Mouse (Mus musculus) ovary, postnatal 36 days (tissue): ENCODE data around the gene Gm17359.

Experiments
- DNase-seq: peaks from one replicate; pipeline ENCODE4 v3.0.0; 2022; ENCODE audit warnings: low spot score, mixed read lengths

Gene Gm17359

DNA sequence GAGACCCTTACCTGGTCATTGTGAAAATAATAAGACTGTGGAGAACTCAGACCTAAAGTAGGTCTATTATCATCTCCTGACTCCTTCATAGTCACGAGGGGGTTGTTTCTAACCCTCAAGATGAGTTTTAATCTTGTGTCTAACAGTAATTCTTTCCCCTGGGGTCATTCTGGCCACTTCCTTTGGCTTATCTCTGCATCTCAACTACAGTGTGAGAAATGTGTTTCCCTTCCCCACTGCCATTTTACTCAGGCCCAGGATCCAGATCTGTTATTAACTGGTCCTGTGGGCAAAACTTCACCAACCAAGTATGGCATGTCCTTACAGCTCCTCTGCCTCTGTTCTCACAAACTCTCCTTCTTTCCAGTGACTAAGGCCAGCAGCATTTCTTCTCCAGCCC is 12.8 kb downstream of the Gm17359 start:
- no peak for DNase-seq

DNA sequence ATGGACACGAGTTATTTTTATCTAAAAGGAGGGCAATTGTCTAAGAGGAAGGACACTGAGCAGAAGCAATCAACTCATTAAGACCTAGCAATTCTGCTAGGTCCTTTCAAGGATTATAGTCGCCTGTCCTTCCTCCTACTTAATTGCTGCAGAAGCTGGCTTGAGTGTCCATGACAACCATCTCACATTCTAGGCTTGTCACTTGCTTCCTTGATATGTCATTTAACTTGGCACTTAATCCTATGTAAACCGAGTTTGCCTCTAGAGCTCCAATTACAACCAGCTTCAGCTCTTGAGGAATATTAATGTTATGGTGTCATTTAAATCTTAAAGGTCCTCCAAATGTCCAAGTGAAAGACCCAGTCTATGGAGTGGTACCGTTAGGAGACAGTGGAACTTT is 22.3 kb downstream of the Gm17359 start:
- no peak for DNase-seq

DNA sequence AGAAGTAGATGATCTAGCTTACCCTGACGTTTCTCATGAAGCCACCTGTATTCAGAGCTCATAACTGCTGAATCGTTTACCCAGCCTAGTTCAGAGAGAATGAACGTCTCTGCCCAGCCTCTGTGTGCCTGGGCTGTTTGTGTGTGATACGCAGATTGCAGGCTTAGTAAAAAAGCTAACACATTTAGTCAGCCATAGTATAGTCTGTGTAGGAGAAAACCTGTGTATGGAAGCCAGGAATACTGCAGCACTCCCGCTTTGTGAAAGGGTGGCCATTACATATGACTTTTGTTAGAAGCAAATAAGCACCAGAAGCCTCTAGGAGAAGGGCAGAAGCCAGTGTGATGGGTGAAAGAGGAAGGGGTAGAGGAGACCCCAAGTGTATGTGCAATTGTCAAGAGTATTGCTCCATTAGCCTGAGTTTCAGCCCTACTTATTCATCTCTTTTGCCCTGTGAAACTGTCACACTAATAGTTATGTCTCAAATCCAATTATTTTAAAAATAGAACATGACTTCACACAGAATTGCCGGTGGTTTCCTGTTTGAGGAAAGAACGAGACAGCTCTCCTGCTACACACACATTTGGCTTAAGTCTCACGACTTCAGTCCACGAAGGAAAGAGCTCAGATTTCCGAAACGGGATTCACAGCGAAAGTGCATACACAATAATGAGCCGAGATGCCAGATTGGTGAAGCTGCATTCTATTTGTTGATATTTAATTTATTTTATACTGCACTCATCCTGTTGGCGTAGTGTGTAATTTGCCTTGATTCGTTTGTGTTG is 24.0 kb downstream of the Gm17359 start:
- no peak for DNase-seq

DNA sequence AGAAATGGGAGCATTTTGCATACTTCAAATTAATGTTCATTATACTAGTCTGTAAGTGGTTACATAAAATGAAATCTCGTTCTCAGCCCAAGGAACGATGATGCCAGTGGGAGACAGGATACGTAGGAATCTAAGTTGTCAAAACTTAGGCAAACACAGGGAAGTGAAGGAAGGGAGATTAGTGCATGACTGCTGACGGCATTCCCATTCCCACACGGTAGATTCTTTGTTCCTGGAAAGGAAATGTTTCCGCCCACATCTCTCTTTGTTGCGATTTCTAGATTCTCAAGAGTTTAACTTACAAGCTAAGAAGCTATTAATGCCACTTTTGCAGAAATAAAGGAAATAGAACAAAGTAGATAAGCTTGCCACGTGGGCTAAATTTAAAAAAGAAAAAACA is 29.6 kb downstream of the Gm17359 start:
- no peak for DNase-seq

DNA sequence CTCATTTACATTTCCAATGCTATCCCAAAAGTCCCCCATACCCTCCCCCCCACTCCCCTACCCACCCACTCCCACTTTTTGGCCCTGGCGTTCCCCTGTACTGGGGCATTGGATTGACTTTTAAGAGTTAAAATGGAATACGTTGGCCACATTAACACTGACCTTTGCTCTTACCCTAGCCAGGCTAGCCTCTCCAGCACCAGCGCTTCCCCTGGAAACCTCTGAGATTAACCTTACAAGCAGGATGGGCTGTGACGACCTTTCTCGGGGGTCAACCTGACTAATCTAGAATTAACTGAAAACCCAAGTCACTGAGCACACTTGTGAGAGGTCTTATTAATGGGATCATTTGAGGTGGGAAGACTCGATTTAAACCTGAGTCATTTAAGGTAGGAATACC is 31.8 kb downstream of the Gm17359 start:
- no peak for DNase-seq

DNA sequence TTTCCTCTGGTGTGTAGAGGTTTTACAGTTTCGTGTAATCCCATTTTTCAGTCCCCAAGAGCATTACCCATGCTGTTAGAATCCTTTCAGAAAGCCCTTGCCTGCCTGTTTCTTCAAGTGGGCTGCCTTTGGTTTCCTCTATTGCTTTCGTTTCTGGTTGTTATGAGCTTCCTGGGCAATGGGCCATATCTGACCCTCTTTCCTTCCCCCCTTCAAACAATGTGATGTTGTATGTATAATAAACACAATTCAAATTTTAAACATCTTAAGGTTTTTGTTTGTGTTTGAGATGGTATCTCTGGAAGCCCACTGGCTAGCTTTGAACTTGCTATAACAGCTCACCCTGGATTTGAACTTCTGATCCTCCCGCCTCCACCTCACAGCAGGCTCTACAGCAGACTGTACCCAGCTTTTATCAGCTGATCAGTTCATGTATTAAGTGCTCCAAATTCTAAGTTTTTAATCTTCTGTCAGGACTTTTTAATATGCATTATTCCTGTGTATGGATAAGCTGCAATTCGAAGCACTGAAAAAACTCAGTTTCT is 34.0 kb downstream of the Gm17359 start:
- DNase-seq: no peak

DNA sequence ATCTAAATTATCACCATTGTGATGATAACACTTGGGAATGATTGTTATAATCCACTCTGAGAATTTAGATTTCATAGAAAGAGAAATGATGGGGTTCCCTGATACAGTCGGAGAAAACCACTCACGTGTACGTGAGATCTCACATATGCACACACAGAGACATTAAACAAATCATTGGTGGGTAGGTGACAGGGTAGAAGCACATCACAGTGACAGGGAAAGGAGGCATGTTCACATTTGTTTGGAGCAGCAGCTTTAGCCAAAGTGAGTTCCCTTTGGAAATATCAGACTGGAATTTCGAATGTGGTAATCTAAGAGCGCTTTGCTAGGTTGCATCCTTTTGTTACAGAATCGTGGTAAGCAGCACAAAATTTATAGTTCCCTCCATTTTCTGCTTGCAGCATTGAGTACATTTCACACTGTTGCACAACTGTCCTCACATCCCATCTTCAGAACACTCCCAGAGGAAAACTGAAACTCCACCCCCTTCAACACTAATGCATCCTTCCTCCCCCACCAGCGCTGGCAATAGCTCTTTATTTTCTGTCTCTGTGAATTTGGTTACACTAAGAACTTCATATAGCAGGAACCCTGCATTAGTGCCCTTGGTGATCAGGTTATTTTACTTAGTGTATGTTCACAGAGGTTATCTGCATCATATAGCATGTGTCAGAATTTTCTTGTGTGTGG is 35.2 kb downstream of the Gm17359 start:
- no peak for DNase-seq

DNA sequence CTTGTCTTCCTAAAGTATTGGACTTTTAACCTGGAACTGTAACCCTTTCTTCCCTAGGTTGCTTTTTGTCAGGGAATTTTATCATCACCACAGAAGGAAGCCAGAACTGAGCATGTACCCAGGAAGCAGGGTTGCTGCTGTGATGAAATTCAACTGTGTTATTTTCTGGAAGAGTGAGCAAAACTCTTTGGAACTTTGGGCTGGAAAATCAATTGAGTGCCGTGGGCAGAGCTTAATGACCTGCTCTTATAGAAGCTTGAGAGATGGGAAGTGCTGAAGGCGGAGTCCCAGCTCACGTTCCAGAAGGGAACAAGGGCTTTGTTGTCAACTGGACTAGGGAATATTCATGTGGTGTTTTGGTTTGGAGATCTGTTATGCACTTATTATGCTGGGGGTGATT is 37.5 kb downstream of the Gm17359 start:
- no peak for DNase-seq

DNA sequence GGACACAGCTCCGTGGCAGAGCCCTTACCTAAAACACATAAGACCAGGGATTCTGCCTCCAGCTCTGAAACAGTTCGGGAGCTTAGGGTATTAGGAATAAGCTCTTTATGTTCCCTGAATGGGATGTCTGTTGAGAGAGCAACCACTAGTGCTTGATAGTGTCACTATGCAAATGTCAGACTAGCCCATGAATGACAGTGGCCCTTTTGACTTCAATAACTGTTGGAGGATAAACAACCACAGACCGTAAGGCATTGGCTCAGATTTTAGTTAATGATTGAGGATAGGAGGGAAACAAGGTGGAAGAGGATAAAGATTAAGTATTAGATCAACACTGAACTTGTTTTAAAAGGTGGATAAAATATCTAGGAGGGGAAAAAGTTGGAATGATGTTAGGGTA is 41.6 kb downstream of the Gm17359 start:
- DNase-seq: no peak

DNA sequence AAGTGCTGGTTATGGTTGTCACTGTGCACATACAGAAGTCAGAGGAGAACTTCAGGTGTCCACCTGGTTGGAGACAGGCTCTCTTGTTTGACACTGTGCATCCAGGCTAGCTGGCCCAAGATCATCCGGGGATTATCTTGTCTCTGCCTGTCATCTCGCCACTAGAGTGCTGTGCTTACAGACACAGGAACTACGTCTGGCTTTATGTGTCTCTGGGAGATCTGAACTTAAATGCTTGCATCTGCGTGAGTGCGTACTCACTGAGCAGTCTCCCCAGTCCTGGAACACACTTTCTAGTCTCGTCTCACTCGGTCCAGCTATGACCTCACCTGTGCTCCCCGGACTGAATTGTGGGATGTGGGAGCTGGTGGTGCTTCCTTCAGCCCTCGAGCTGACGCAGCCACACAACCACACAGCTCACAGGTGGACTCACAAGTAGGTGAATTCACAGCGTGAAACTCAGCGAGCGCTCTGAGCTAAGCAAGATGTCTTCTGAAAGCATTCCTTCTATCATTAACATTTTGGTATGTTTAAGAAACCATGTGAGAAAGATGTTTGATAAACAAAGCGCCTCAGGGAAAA is 42.9 kb downstream of the Gm17359 start:
- DNase-seq: no peak

DNA sequence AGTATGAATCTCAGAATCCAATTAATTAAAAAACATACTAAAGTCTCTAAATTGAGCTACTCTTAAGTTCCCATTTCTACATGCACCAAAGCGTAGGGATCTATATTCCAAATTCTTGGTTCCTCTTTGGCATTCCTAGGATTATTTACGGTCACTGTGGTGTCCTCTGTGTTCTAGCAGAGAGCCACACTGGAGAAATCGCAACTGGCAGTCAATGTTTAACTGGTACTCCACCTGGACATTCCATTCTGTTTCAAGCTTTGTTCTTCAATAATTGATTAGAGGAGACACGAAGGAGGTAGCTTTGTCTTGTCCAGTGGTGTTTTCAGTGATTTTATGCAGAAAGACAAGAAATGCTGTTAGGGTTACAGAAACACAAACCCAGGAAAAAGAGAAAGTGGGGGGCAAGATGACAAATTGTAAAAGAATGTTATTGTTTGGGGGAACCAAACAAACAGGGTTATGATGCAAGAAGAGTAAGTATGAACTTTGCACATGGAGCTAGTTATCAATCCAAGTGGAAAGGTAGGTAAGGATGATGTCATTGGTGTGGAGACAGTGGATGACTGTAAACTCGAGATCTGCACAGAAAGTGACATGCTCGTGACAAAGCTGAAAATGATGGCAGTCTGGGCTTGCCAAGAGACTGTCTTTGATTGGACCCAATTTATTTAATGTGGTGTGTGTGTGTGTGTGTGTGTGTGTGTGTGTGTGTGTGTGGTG is 43.6 kb downstream of the Gm17359 start:
- DNase-seq: no peak

DNA sequence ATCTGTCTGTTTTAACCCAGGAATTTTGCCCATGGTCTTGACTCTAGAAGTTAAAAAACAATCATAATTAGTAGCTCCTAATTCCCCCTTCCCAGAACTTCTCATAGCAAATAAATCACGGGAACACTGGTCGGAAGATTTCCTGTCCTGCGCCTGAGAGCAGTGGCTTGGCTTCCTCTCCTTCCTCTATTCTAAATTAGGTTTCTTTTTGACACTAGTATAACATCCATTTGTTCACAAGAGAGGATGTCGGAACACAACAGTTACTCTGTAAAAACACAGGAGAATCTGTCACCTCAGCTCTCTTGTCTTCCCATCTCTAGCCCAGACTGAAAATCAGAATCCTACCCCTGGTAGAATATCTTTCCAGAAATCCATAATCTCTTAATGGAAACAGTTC is 44.9 kb downstream of the Gm17359 start:
- no peak for DNase-seq

DNA sequence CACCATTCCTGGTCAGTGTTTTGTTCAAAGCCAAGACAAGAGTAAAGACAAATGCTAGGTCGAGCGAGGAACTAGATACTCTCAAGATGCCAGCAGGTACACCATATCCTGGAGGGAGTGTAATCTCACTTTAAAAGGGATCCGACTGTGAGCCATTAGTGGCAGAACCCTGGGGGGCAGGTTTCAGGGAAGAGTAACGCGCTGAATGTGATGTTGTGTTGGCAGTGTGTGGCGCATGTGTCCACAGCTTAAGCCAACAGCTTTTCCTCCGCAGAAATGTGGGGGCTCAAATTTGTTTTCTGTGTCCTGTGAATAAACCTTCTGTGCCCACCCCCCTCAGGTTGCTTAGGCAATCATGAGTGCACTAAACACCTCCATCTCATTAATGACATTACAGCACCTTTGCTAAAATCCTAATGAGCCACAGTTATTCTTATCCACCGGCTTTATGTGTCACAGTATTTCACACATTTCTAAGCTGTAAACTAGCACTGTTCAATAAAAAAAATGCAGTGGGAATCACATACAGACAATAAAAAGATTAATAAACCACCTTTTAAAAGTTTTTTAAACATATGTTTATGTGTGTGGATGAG is 49.1 kb downstream of the Gm17359 start:
- DNase-seq: no peak

DNA sequence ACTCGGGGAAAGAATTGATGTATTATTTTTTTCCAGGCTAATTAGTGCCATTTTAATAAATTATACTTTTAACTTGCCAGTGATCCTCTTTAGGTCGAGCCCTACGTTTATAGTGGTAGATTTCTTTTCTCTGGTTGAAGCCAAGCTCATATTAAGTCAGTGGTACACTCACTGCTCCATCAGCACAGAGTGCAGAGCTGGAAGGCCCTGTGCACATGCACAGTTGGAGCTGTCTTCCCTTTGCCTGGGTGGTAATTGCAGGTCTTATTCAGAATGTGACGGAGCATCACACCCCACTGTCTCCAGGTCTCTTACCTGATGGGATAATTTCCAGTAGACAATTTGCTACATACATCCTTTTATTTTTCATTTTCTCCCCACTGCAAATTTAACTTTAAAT is 52.6 kb downstream of the Gm17359 start:
- DNase-seq: no peak

DNA sequence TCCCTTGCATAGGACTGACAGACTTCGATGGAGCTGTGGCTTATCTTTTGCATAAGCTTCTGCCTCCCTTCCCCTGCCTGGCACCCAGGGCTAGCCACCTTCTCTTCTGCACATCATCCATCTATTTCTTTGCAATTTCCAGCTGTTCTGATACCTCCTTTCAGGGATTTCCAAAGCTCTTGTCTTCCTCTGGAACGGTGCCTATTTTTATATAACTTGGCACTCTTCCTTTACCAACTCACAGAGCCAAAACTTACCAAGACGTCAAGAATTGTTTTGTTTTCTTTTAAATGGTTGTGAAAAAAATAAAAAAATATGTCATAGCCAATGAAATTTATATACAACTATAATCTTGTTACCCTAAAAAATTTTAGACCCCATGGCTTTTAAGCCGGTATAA is 64.1 kb downstream of the Gm17359 start:
- no peak for DNase-seq

DNA sequence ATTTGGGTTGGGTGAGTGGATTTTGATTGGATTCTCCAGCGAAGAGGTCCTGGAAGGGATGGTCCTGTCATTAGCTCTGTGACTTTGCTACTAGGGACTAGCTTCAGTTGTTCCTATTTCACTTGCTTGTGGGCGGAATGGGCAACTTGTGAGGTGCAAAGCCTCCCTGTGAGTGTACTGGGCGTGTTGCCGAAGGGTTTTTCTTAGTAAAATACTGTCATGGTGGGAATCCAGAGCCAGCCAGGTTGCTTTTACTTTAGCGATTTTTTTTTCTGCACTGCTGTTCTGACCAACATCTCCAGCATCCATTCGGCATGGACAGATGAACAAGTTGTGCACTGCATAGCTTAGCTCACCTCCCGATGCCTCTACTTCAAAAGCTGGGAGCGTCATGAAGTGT is 65.6 kb downstream of the Gm17359 start:
- no peak for DNase-seq

DNA sequence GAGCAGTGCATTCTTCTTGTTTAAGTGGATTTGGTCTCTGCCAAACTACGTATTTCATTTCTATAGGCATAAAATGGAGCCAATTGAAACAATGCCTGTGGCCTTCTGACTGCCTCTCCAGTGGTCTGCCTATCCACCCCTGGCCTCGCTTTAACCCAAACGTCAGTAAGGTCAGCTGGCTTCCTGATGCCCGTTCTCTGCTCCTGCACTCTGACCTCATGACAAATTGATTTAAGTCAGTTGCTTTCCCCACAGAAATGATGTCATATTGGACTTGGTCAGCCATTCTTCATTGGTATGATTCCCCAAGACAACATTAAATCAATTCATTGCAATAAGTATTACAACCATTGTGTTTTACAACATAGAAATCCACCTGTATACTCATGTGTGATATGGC is 72.1 kb downstream of the Gm17359 start:
- no peak for DNase-seq

DNA sequence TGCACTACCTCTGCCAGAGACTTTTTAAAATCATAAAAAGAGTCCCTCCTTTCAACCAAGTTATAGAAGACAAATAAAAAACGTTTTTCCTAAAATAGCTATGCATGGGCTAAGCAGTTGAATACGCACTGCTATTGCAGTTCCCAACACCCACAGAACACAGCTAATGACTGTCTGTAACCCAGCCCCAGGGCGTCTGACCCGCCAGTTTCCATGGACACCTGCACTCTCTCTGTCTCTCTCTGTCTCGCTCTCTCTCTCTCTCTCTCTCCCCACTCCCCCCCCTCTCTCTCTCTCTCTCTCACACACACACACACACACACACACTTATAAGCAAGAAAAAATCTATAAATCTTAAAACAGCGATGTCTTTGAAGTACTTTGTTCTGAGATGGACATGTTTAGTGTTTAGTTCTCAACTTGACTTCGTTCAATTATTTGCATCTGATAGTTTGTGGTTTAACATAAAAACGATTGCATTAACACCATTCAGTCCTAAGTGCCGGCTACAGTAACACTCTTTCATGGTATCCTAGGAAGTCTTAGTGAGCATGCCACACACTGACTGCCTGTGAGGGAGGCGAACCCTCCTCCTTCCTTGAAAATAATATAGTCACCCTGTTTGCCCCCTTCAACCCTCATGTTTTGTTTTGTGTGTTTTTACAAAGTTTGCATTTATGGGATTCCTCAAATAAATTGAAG is 73.6 kb downstream of the Gm17359 start:
- no peak for DNase-seq

DNA sequence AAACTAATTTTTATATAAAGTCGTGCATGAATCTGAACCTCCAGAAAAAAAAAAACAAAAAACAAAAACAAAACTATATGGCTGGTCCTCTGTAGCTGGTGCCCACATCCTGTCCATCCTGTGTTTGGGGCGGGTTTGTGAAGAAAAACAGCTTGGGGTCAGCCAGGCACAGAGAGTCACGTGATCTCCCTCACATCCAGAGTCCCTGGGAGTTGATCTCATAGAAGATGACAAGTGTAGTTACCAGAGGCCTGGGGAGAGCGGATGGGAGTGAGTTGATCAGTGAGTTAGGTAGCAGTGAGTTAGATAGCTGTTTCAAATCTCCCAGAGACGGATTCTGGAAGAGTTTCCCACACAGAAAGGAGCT is 74.2 kb downstream of the Gm17359 start:
- no peak for DNase-seq

DNA sequence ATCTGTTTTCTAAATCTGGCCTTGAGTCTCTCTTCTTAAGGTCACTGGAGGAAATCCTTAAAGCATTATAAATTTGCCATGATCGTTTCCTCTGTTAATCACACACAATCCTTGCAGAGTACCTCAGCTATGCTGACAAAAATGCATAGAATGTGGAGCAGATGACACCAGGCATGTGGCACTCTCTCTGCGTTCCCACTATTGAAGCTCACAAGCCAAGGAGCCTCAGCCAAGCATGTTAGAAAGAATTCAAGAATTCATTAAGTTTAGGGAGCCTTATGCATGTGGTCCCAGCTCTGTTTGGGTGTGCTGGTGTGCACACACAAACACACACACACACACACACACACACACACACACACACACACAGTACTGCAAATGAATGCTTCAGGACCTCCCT is 75.2 kb downstream of the Gm17359 start:
- DNase-seq: no peak

DNA sequence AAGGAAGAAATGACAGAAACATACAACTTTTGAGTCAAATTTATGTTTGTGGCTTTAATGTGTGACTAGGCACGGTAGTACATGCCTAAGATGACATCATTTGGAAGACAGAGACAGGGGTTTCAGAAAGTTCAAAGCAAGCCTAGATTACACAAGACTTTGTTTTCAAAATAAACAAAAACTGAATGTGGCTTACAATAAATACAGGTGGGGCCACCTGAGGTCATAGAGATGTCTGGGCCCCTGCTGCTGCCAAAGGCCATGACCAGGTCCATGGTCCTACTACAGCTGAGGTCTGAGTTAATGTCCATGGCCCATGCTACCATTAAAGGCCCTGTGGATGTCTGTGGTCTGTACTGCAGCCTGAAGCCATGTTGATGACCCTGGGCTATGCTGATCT is 77.0 kb downstream of the Gm17359 start:
- no peak for DNase-seq

DNA sequence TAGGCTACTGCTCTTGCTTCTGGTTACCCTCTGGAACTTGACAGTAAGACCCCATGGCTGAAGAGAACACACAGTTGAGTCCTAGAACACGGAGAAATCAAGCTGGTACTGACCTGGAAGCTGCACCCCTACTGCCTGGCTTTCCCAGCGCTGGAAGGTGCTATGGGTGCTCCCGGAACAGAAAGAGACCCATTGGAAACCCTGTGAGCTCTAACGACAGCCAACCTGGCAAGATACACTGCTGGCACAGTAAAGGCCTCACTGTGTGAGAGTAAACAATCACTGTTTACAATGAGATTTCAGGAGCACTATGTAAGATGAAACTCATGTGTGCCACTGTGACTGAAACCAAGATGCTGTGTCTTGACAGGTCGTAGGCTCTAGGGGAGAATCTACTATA is 78.6 kb downstream of the Gm17359 start:
- DNase-seq: no peak
